Mouse (Mus musculus) liver, embryonic 11.5 days (tissue): ENCODE data around the gene Stx17. TPM values are rescaled to one million over a fixed set of nuclear protein-coding genes. Genes with fewer than 3 reads are reported as not detected.

Source experiments
- ATAC-seq: fragments of 200-750 bp; cut with Nextera tagmentation; replicated peaks from 2 replicates; pipeline ENCODE4 v1.8.0; 2017; ENCODE audit warnings: moderate number of reproducible peaks, mild to moderate bottlenecking, moderate TSS enrichment, moderate library complexity; ENCODE audit not compliant: low FRiP score
- DNase-seq: peaks from one replicate; pipeline ENCODE4 v3.0.0-alpha.2; 2017; ENCODE audit warnings: low spot score
- H3K27ac ChIP-seq: fragments of 300-500 bp; sonication (generic); 2 replicates; pipeline ENCODE4 v1.5.1; 2014; ENCODE audit warnings: mild to moderate bottlenecking, low read depth, low read length, control low read depth
- H3K27me3 ChIP-seq: fragments of 300-500 bp; sonication (generic); replicated peaks from 2 replicates; pipeline ENCODE4 v1.6.1; 2014; ENCODE audit warnings: low read length, mixed read lengths; ENCODE audit not compliant: control insufficient read depth, insufficient read depth
- H3K36me3 ChIP-seq: fragments of 300-500 bp; sonication (generic); 2 replicates; pipeline ENCODE4 v1.6.1; 2014; ENCODE audit warnings: mild to moderate bottlenecking, low read length, moderate library complexity, mixed read lengths; ENCODE audit not compliant: control insufficient read depth, insufficient read depth
- H3K4me1 ChIP-seq: fragments of 300-500 bp; sonication (generic); replicated peaks from 2 replicates; pipeline ENCODE4 v1.6.1; 2014; ENCODE audit warnings: low read length, mixed read lengths; ENCODE audit not compliant: control insufficient read depth, insufficient read depth
- H3K4me2 ChIP-seq: fragments of 300-500 bp; sonication (generic); 2 replicates; pipeline ENCODE4 v1.6.1; 2014; ENCODE audit warnings: mild to moderate bottlenecking, control low read depth, moderate library complexity
- H3K4me3 ChIP-seq: fragments of 300-500 bp; sonication (generic); 2 replicates; pipeline ENCODE4 v1.5.1; 2014; ENCODE audit warnings: low read depth, low read length, control low read depth
- H3K9ac ChIP-seq: fragments of 300-500 bp; sonication (generic); 2 replicates; pipeline ENCODE4 v1.6.1; 2014; ENCODE audit warnings: low read depth, low read length, control low read depth
- H3K9me3 ChIP-seq: fragments of 300-500 bp; sonication (generic); 2 replicates; pipeline ENCODE4 v1.6.1; 2016; ENCODE audit warnings: low read length, inconsistent platforms, mixed read lengths; ENCODE audit not compliant: control insufficient read depth
- WGBS: fragments of 180-500 bp; shearing (Covaris S2); extraction: QIAGEN DNeasy Blood & Tissue Kit; methylation state at CpG from one replicate; pipeline ENCODE4 v1.1.7; 2014; 5-methylcytosine and 5-hydroxymethylcytosine counted together
- polyA plus RNA-seq: library from polyadenylated mRNA; unstranded; fragments of >200 nt; fragmentation: Nextera tagmentation; extraction: Ambion mirVana; gene quantifications from 2 replicates; pipeline ENCODE4 v1.2.1, GENCODE M21; 2014

Gene Stx17
- polyA plus RNA-seq, 1 experiment from 2014 or later = 28.2 TPM

DNA sequence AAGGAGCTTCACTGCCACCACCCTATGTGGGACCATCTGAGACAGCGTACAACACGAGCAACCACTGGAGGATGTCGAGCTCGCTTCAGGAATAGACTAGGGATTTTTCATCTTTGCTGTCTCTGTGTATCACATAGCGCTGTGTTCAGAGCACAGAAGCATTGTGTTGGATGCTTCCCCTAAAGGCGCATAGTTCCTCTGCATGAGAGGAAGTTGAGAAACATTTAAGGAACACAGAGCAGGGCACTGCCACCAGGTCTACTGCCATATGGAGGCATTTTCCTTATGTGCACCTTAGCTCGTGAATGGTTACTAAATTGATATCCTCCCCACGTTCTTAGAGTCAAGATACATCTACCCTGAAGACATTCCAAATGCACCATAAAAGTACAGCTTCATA is 24.5 kb upstream of the Stx17 start:
- Histone ChIP-seq H3K27ac (no peak overlapping the region), H3K4me3 (no peak overlapping the region), H3K9ac (no peak overlapping the region), H3K4me1 (no peaks in the 10 kb centered on the region), H3K9me3 (no peaks in the 10 kb centered on the region), H3K27me3 (no peaks in the 10 kb centered on the region), H3K36me3 (no peaks in the 10 kb centered on the region), H3K4me2 (no peak overlapping the region)
- ATAC-seq (no peak), DNase-seq (no peak)
- WGBS = 78% methylated on average over 8 of the region's 8 CpGs

- Histone ChIP-seq H3K9me3 (no peaks in the 10 kb centered on the region), H3K9ac (no peak overlapping the region), H3K4me2 (no peak overlapping the region), H3K4me3 (no peak overlapping the region), H3K27ac (no peak overlapping the region), H3K27me3 (no peaks in the 10 kb centered on the region), H3K36me3 (no peaks in the 10 kb centered on the region), H3K4me1 (no peaks in the 10 kb centered on the region)
- ATAC-seq = no peak
- 78% methylated on average over 2 of the region's 2 CpGs for WGBS
- no peak for DNase-seq
These were observed 22.7 kb upstream of the Stx17 start for GRCm38 (mm10) chr4:48101981-48102380.

GRCm38 (mm10) chr4:48105387-48105786 is 19.3 kb upstream of the Stx17 start:
- no peak overlapping the region for H3K4me2 ChIP-seq
- no peak for ATAC-seq
- 69% methylated on average over 5 of the region's 5 CpGs for WGBS

GRCm38 (mm10) chr4:48107086-48107485 is 17.6 kb upstream of the Stx17 start:
- Histone ChIP-seq H3K9me3 (no peaks in the 10 kb centered on the region), H3K4me1 (no peaks in the 10 kb centered on the region), H3K9ac (no peak overlapping the region), H3K36me3 (no peaks in the 10 kb centered on the region), H3K4me3 (no peak overlapping the region), H3K27ac (no peak overlapping the region), H3K4me2 (no peak overlapping the region), H3K27me3 (no peaks in the 10 kb centered on the region)
- WGBS = 78% methylated on average over 6 of the region's 6 CpGs
- ATAC-seq = no peak
- no peak for DNase-seq

More at GRCm38 (mm10) chr4:48105387-48105786, 19.3 kb upstream of the Stx17 start:
- H3K4me1 ChIP-seq = no peaks in the 10 kb centered on the region
- DNase-seq = no peak
- no peak overlapping the region for H3K4me3 ChIP-seq
- no peak overlapping the region for H3K9ac ChIP-seq
- no peak overlapping the region for H3K27ac ChIP-seq
- no peaks in the 10 kb centered on the region for H3K9me3 ChIP-seq
- H3K27me3 ChIP-seq = no peaks in the 10 kb centered on the region
- H3K36me3 ChIP-seq = no peaks in the 10 kb centered on the region

- Histone ChIP-seq H3K9ac (no peak overlapping the region), H3K27ac (no peak overlapping the region), H3K9me3 (no peaks in the 10 kb centered on the region), H3K27me3 (no peaks in the 10 kb centered on the region), H3K4me1 (no peaks in the 10 kb centered on the region), H3K4me3 (no peak overlapping the region), H3K36me3 (no peaks in the 10 kb centered on the region), H3K4me2 (no peak overlapping the region)
- WGBS = 53% methylated on average over 2 of the region's 2 CpGs
- DNase-seq = no peak
- ATAC-seq = no peak
These were observed 16.1 kb upstream of the Stx17 start for GRCm38 (mm10) chr4:48108591-48108990.

GRCm38 (mm10) chr4:48110331-48110730 is 14.4 kb upstream of the Stx17 start:
- WGBS = 85% methylated on average over 3 of the region's 3 CpGs
- no peak for ATAC-seq

GRCm38 (mm10) chr4:48116191-48116590 is 8.5 kb upstream of the Stx17 start:
- ATAC-seq = no peak
- Histone ChIP-seq H3K9me3 (no peaks in the 10 kb centered on the region), H3K4me1 (no peaks in the 10 kb centered on the region), H3K4me2 (no peak overlapping the region), H3K27ac (no peak overlapping the region), H3K36me3 (no peaks in the 10 kb centered on the region), H3K27me3 (no peaks in the 10 kb centered on the region), H3K9ac (no peak overlapping the region), H3K4me3 (no peak overlapping the region)
- no peak for DNase-seq
- 45% methylated on average over 4 of the region's 4 CpGs for WGBS

More at GRCm38 (mm10) chr4:48110331-48110730, 14.4 kb upstream of the Stx17 start:
- Histone ChIP-seq H3K27me3 (no peaks in the 10 kb centered on the region), H3K27ac (no peak overlapping the region), H3K36me3 (no peaks in the 10 kb centered on the region), H3K9ac (no peak overlapping the region), H3K9me3 (no peaks in the 10 kb centered on the region), H3K4me2 (no peak overlapping the region), H3K4me1 (no peaks in the 10 kb centered on the region), H3K4me3 (no peak overlapping the region)
- DNase-seq = no peak

DNA sequence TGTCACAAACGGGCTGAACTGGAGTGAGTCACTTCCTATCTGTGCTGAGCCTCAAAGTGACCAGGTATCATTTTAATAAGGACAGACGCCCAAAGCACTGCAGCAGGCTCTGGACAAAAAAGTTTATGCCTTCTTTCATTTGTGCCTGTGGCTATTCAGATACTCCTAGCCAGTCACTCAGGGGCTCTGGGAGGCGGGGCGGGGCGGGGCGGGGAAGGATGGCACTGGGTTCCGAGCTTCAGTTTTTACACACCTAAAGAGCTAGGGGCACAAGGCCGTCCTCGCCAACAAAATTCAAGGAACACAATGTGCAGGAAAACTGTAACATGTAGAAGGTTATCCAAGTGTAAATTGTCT is 321 bp upstream of the Stx17 start:
- peak overlapping the region; percentile 84 for H3K4me3 ChIP-seq
- DNase-seq (no peak), ATAC-seq (peak; percentile 89)
- 3% methylated on average over 9 of the region's 9 CpGs for WGBS
- peaks cover 2% of the 10 kb centered on the region; the same call in 1 of the 2 replicates for H3K4me1 ChIP-seq
- H3K4me2 ChIP-seq = peak overlapping the region; percentile 76
- 0 out of 2 replicates have a peak overlapping the region, but pooled peaks have one; percentile 22 for H3K9ac ChIP-seq
- H3K9me3 ChIP-seq = no peaks in the 10 kb centered on the region
- H3K27ac ChIP-seq = no peak overlapping the region
- H3K27me3 ChIP-seq = no peaks in the 10 kb centered on the region
- H3K36me3 ChIP-seq = no peaks in the 10 kb centered on the region

DNA sequence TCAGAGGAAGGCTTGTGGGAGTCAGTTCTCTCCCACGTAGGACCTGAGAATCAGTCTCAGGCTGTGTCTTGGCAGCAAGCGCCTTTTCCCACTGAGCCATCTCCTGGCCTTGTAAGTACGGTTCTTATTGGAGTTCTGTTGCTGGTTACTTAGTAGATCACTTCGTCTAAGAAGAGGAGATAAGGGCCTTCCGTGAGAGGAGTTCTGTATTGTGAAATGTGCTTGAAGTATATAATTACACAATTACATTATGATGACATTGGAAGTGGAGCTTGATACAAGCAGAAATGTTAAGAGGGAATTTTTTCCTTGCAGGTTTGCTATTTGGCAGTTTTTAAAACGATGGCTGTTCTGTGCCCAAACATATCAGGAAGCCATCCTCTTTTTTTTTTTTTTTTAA is 5.6 kb downstream of the Stx17 start:
- Histone ChIP-seq H3K36me3 (0 out of 2 replicates have a peak, but pooled peaks cover 3% of the 10 kb centered on the region), H3K9me3 (no peaks in the 10 kb centered on the region), H3K27ac (no peak overlapping the region), H3K4me1 (peaks cover 2% of the 10 kb centered on the region; the same call in 1 of the 2 replicates), H3K27me3 (no peaks in the 10 kb centered on the region), H3K9ac (no peak overlapping the region), H3K4me3 (no peak overlapping the region), H3K4me2 (no peak overlapping the region)
- WGBS = 79% methylated on average over 6 of the region's 6 CpGs
- no peak for DNase-seq
- no peak for ATAC-seq
